Mouse (Mus musculus) right cerebral cortex, postnatal 25 days (tissue): ENCODE measurements around the gene Frmd4a.
A peak's percentile ranks its signal among the peaks of the same experiment; 100 is the strongest.
"Not testable (repeated sequence)": the region's sequence is repeated elsewhere in the genome, so short reads cannot be mapped to it uniquely, and the experiment has no call there.

Experiments used
- DNase-seq: peaks from one replicate; pipeline ENCODE4 v3.0.0; 2022

Gene Frmd4a

GRCm38 (mm10) chr2:4293726-4294125 is 276.2 kb downstream of the Frmd4a start:
- DNase-seq, result no peak

- no peak for DNase-seq
These were observed 278.1 kb downstream of the Frmd4a start for GRCm38 (mm10) chr2:4295641-4296040.

- no peak for DNase-seq
These were observed 279.4 kb downstream of the Frmd4a start for GRCm38 (mm10) chr2:4296881-4297280.

- no peak for DNase-seq
These were observed 281.1 kb downstream of the Frmd4a start for GRCm38 (mm10) chr2:4298325-4299215.

- DNase-seq, result no peak
These were observed 282.1 kb downstream of the Frmd4a start for GRCm38 (mm10) chr2:4299593-4299992.

- DNase-seq, result no peak
These were observed 282.9 kb downstream of the Frmd4a start for GRCm38 (mm10) chr2:4300383-4300811.

- DNase-seq, result no peak
These were observed 283.3 kb downstream of the Frmd4a start for GRCm38 (mm10) chr2:4300816-4301215.

GRCm38 (mm10) chr2:4301256-4301655 is 283.7 kb downstream of the Frmd4a start:
- no peak for DNase-seq

GRCm38 (mm10) chr2:4301692-4302091 is 284.2 kb downstream of the Frmd4a start:
- DNase-seq, result no peak

- no peak for DNase-seq
These were observed 284.6 kb downstream of the Frmd4a start for GRCm38 (mm10) chr2:4302119-4302518.

- no peak for DNase-seq
These were observed 289.6 kb downstream of the Frmd4a start for GRCm38 (mm10) chr2:4307076-4307475.

GRCm38 (mm10) chr2:4314545-4314944 is 297.0 kb downstream of the Frmd4a start:
- DNase-seq, result no peak

- no peak for DNase-seq
These were observed 299.1 kb downstream of the Frmd4a start for GRCm38 (mm10) chr2:4316589-4316988.

GRCm38 (mm10) chr2:4318134-4318533 is 300.6 kb downstream of the Frmd4a start:
- DNase-seq, result no peak

GRCm38 (mm10) chr2:4326241-4327010 is 308.9 kb downstream of the Frmd4a start:
- no peak for DNase-seq

GRCm38 (mm10) chr2:4327011-4327340 is 309.5 kb downstream of the Frmd4a start:
- DNase-seq, result peak; percentile 32

- no peak for DNase-seq
These were observed 314.9 kb downstream of the Frmd4a start for GRCm38 (mm10) chr2:4332441-4332840.

- no peak for DNase-seq
These were observed 316.7 kb downstream of the Frmd4a start for GRCm38 (mm10) chr2:4334201-4334600.

GRCm38 (mm10) chr2:4334936-4335335 is 317.4 kb downstream of the Frmd4a start:
- DNase-seq, result no peak

- no peak for DNase-seq
These were observed 318.4 kb downstream of the Frmd4a start for GRCm38 (mm10) chr2:4335881-4336280.

GRCm38 (mm10) chr2:4338290-4338689 is 320.8 kb downstream of the Frmd4a start:
- DNase-seq, result not testable (repeated sequence)

- no peak for DNase-seq
These were observed 321.6 kb downstream of the Frmd4a start for GRCm38 (mm10) chr2:4339128-4339527.

- DNase-seq, result no peak
These were observed 322.2 kb downstream of the Frmd4a start for GRCm38 (mm10) chr2:4339530-4340218.
